Mouse (Mus musculus) limb, embryonic 14.5 days (tissue): Measurements from ENCODE around the gene Cntn6. TPM values are rescaled to one million over a fixed set of nuclear protein-coding genes. Genes with fewer than 3 reads are reported as not detected.

Experiments
- ATAC-seq: fragments of 200-750 bp; cut with Nextera tagmentation; 2 replicates; pipeline ENCODE4 v1.8.0; 2017; ENCODE audit warnings: low read depth, moderate number of reproducible peaks, moderate TSS enrichment; ENCODE audit not compliant: low FRiP score
- DNase-seq: peaks from one replicate; pipeline ENCODE4 v3.0.0-alpha.2; 2015; ENCODE audit warnings: low spot score
- H3K27ac ChIP-seq: fragments of 300-500 bp; sonication (generic); replicated peaks from 2 replicates; pipeline ENCODE4 v1.5.1; 2014; ENCODE audit warnings: low read depth, mild to moderate bottlenecking, low read length, moderate library complexity, mixed read lengths
- H3K27me3 ChIP-seq: fragments of 300-500 bp; sonication (generic); 2 replicates; pipeline ENCODE4 v1.6.1; 2014; ENCODE audit warnings: low read length, mixed read lengths; ENCODE audit not compliant: control insufficient read depth, insufficient read depth
- H3K36me3 ChIP-seq: fragments of 300-500 bp; sonication (generic); 2 replicates; pipeline ENCODE4 v1.6.1; 2014; ENCODE audit warnings: mild to moderate bottlenecking, low read length, moderate library complexity, mixed read lengths; ENCODE audit not compliant: control insufficient read depth, insufficient read depth
- H3K4me1 ChIP-seq: fragments of 300-500 bp; sonication (generic); 2 replicates; pipeline ENCODE4 v1.6.1; 2014; ENCODE audit warnings: antibody characterized with exemption, low read length, mixed read lengths; ENCODE audit not compliant: control insufficient read depth, insufficient read depth
- H3K4me2 ChIP-seq: fragments of 300-500 bp; sonication (generic); replicated peaks from 2 replicates; pipeline ENCODE4 v1.6.1; 2014; ENCODE audit warnings: low read depth, mild to moderate bottlenecking, low read length, moderate library complexity; ENCODE audit not compliant: severe bottlenecking
- H3K4me3 ChIP-seq: fragments of 300-500 bp; sonication (generic); replicated peaks from 2 replicates; pipeline ENCODE4 v1.5.1; 2014; ENCODE audit warnings: low read length
- H3K9ac ChIP-seq: fragments of 300-500 bp; sonication (generic); 2 replicates; pipeline ENCODE4 v1.6.1; 2014; ENCODE audit warnings: mild to moderate bottlenecking, low read depth, low read length, moderate library complexity; ENCODE audit not compliant: severe bottlenecking
- H3K9me3 ChIP-seq: fragments of 300-500 bp; sonication (generic); 2 replicates; pipeline ENCODE4 v1.6.1; 2016; ENCODE audit warnings: low read length; ENCODE audit not compliant: control insufficient read depth
- POLR2A ChIP-seq: fragments of 200-500 bp; IDR thresholded peaks from 2 replicates; pipeline ENCODE4 v1.8.0; 2012; ENCODE audit warnings: inconsistent platforms, mild to moderate bottlenecking, moderate library complexity, borderline replicate concordance; ENCODE audit not compliant: insufficient read depth, insufficient read length; ENCODE audit errors: extremely low read depth
- WGBS: fragments of 180-500 bp; shearing (Covaris S2); extraction: QIAGEN DNeasy Blood & Tissue Kit; methylation state at CpG from one replicate; pipeline ENCODE4 v1.1.7; 2014; 5-methylcytosine and 5-hydroxymethylcytosine counted together
- polyA plus RNA-seq, 2 experiments: library from polyadenylated mRNA; depleted of rRNA in 1 of 2; stranded (reverse) in 1 of 2; unstranded in 1 of 2; fragments of >200 nt; fragmentation: Nextera tagmentation in 1 of 2; extraction: Ambion mirVana in 1 of 2; gene quantifications; 2 replicates each; pipeline versions ENCODE4 v1.2.1 to v1.2.3; 2012 to 2014

Gene Cntn6
- polyA plus RNA-seq, 2 experiments: 0.56 to 0.64 TPM

GRCm38 (mm10) chr6:104738999-104739398 is 246.4 kb downstream of the Cntn6 start:
- Histone ChIP-seq H3K4me2 (no peak overlapping the region), H3K4me3 (no peak overlapping the region), H3K27ac (no peak overlapping the region), H3K27me3 (no peaks in the 10 kb centered on the region), H3K9ac (no peak overlapping the region), H3K36me3 (no peaks in the 10 kb centered on the region), H3K4me1 (no peaks in the 10 kb centered on the region), H3K9me3 (no peaks in the 10 kb centered on the region)
- no peak for DNase-seq
- ATAC-seq: no peak
- TF ChIP-seq POLR2A: no peak
- 90% methylated on average over 4 of the region's 4 CpGs for WGBS

GRCm38 (mm10) chr6:104758125-104758524 is 265.5 kb downstream of the Cntn6 start:
- Histone ChIP-seq H3K36me3 (no peaks in the 10 kb centered on the region), H3K9ac (no peak overlapping the region), H3K4me2 (no peak overlapping the region), H3K27me3 (no peaks in the 10 kb centered on the region), H3K4me1 (no peaks in the 10 kb centered on the region), H3K4me3 (no peak overlapping the region), H3K27ac (no peak overlapping the region), H3K9me3 (no peaks in the 10 kb centered on the region)
- DNase-seq: no peak
- no peak for ATAC-seq
- TF ChIP-seq POLR2A: no peak

GRCm38 (mm10) chr6:104761226-104761625 is 268.6 kb downstream of the Cntn6 start:
- H3K4me1 ChIP-seq: no peaks in the 10 kb centered on the region
- no peak overlapping the region for H3K4me3 ChIP-seq
- H3K27ac ChIP-seq: no peak overlapping the region
- DNase-seq: no peak
- WGBS: 61% methylated on average over 3 of the region's 3 CpGs
- H3K36me3 ChIP-seq: no peaks in the 10 kb centered on the region
- no peak overlapping the region for H3K9ac ChIP-seq
- H3K4me2 ChIP-seq: no peak overlapping the region
- no peak for TF ChIP-seq POLR2A
- no peak for ATAC-seq
- H3K27me3 ChIP-seq: no peaks in the 10 kb centered on the region
- no peaks in the 10 kb centered on the region for H3K9me3 ChIP-seq

DNA sequence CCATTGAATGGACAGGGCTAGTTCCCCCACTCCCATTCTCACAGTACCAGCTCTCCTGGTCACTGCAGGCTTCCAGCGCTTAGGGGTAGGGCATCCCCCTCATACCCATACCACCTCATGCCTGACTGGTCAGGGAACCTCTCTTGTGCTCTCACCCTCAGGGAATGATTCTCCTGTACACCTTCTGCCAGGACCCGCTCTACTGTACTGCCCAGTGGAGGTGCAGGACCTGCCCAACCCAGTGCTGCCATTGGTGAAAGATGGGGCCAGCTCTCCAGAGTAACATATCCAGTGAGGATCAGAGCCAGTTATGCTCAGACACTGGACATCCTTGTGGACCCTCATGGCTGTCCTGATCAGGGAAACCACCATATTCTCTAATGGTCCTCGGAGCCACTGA is 291.3 kb downstream of the Cntn6 start:
- Histone ChIP-seq H3K27me3 (no peaks in the 10 kb centered on the region), H3K36me3 (no peaks in the 10 kb centered on the region), H3K27ac (no peak overlapping the region), H3K4me1 (no peaks in the 10 kb centered on the region), H3K9ac (no peak overlapping the region), H3K4me2 (no peak overlapping the region), H3K9me3 (no peaks in the 10 kb centered on the region), H3K4me3 (no peak overlapping the region)
- DNase-seq (no peak), ATAC-seq (no peak)
- no peak for TF ChIP-seq POLR2A
- WGBS: 89% methylated on average over 3 of the region's 3 CpGs

- no peak overlapping the region for H3K4me2 ChIP-seq
- DNase-seq: no peak
- ATAC-seq: no peak
- no peak overlapping the region for H3K27ac ChIP-seq
- H3K4me1 ChIP-seq: no peaks in the 10 kb centered on the region
- no peaks in the 10 kb centered on the region for H3K36me3 ChIP-seq
- WGBS: 48% methylated on average over 2 of the region's 2 CpGs
- H3K27me3 ChIP-seq: no peaks in the 10 kb centered on the region
- no peak overlapping the region for H3K9ac ChIP-seq
- H3K9me3 ChIP-seq: no peaks in the 10 kb centered on the region
- no peak overlapping the region for H3K4me3 ChIP-seq
- TF ChIP-seq POLR2A: no peak
These were observed 294.9 kb downstream of the Cntn6 start for GRCm38 (mm10) chr6:104787502-104787901.

- H3K9ac ChIP-seq: no peak overlapping the region
- DNase-seq: no peak
- H3K36me3 ChIP-seq: no peaks in the 10 kb centered on the region
- no peak for ATAC-seq
- H3K27ac ChIP-seq: no peak overlapping the region
- WGBS: 76% methylated on average over 4 of the region's 4 CpGs
- TF ChIP-seq POLR2A: no peak
- no peak overlapping the region for H3K4me2 ChIP-seq
- no peak overlapping the region for H3K4me3 ChIP-seq
- H3K4me1 ChIP-seq: no peaks in the 10 kb centered on the region
- no peaks in the 10 kb centered on the region for H3K9me3 ChIP-seq
- no peaks in the 10 kb centered on the region for H3K27me3 ChIP-seq
These were observed 315.9 kb downstream of the Cntn6 start for GRCm38 (mm10) chr6:104808526-104808925.
